Mouse (Mus musculus) MN1 (cell line): ENCODE data around the gene Fibcd1.

Experiments
- DNase-seq: peaks from one replicate; pipeline ENCODE4 v3.0.0-alpha.2; 2016; ENCODE audit warnings: low spot score

Fibcd1 gene

GRCm38 (mm10) chr2:31845896-31846691, at the start of gene Fibcd1:
Fibcd1 (minus strand) TSS chr2:31846005.
- no peak for DNase-seq

DNA sequence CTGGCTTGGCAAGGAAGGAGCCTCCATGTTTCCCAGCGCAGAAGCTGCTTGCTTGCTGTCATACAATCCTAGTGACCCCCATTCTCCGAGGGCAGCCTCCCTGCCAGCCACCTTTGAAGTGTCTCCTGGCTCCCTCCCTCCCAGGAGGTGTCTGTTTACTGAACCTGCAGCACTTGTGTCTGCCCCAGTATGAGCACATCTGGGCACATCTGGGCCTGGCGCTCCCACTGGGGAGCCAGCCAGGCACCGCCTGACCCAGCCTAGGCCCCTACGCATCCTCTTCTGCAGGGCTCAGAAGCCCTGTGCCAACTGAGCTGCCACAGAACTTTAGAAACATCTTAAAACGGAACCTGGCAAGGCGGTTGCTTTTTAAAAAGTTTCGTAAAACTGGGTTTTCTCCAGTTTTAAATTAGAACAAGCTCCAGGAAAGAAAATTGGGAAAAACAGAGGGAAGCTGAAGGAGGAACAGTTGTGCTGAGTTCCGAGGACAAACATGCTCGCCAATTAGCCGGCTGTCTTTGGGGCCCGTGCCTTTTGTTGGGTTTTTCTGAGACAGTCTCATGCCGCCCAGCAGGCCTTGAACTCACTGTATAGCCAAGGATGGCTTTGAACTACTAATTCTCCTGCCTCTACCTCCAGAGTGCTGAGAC, 48.5 kb upstream of the Fibcd1 start:
- no peak for DNase-seq

- peak; percentile 35 for DNase-seq
Measured at GRCm38 (mm10) chr2:31893110-31893669, 47.4 kb upstream of the Fibcd1 start.

- no peak for DNase-seq
Measured at GRCm38 (mm10) chr2:31891219-31891618, 45.4 kb upstream of the Fibcd1 start.

DNA sequence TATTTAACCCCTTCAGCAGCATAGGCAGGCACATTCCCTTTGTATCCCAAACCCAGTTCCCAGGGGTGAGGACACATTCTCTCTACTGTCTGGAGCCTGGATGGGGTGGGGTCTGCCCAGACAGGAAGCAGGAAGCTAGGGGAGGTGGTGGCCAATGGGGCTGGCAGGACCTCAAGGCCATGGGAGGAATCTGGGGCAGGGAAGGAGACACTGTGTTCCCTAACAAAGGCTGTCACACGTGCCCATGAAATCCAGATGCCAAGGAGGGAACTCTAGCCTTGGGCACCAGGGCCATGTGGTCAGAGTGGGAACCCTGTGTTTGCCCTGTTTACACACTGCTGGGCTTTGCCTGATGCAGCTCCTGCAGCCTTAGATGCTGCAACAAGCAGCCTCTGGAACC, 43.1 kb upstream of the Fibcd1 start:
- no peak for DNase-seq

DNA sequence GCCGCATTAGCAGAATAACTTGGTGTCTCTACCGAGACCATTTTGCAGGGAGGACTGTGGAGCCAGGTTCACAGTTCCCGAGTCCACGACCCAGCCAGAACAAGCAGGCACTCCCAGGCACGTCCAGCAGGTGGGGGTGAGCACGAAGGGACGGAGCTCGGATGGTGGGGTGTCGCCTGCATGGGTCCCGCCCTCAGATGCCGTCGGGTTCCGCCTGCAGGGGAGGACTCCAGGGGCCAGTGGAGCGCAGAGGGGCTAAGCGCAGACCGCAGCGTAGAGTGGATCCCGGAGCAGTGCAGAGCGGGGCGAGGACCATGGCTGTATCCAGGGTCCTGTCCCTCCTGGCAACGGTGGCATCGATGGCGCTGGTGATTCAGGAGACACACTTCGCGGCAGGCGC, 41.2 kb upstream of the Fibcd1 start, which contains the start of gene Lamc3:
TSS of gene Lamc3 (plus strand) at position 262 of the 400 bp plus-strand sequence.
- DNase-seq, result no peak

DNA sequence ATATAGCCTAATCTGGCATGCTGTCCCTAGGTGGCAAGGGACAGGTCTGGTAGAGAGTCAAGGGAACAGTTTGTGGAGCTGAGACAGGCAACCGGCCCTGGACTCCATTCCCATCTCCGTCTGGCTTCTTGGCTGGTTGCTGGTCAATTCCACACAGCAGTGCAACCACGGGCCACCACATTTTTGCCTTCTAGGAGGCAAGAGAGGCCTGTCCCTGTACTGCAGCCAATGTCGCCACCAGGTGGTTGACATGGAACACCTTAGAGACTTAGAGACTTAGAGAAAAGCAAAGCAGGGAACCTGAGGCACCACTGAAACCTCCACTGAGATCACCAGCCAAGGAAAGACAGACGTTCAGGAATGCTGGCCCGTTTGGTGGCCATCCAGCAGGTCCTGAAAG, 39.0 kb upstream of the Fibcd1 start:
- peak; percentile 66 for DNase-seq

GRCm38 (mm10) chr2:31883061-31883460, 37.3 kb upstream of the Fibcd1 start:
- DNase-seq, result no peak

GRCm38 (mm10) chr2:31880868-31881267, 35.1 kb upstream of the Fibcd1 start:
- DNase-seq, result no peak

DNA sequence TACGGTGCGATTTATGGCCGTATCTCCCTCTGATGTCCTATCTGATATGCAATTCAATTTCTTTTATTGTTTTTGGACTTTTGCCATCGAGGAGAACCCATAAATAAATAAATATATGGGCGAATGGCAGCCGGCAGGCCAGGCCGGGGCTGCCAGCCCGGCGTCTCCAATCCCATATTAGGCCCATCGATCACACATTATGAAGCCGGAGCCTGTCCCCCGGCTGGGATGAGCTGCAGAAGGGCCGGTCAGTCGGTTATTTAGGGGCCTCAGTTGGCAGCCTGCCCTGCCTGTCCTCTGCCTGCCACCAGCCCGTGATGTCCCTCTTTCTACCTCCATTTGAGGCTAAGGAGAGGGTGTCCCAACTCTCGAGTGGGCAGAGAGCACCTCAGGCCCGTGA, 32.8 kb upstream of the Fibcd1 start:
- DNase-seq, result no peak

- DNase-seq, result no peak
Measured at GRCm38 (mm10) chr2:31876446-31876845, 30.6 kb upstream of the Fibcd1 start.

DNA sequence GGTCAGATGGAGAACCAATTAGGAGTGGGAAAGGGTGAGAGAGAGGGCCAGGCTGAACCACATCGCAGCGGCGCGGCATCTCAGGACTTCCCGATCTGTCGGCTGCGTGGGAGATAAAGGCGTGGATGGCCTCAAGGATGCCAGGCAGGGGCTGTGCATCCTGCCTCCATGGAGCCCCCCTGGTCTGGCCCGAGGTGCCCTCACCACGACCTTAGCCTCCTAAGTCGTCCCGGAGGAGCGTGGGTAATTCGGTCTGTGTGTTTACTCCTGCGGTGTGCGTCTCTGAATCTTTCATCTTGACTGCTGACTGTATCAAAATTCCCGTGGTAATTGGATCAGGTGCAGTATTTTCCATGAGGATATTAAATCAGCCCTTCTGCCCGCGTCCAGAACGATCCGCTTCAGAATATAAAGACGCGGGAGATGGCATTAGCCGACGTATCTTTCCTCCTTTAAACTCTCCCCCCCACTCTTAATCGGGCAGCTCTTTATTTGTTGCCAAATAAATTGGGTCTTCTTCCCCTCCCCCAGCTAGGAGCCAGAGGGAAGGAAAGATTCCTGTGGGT, 28.6 kb upstream of the Fibcd1 start:
- no peak for DNase-seq

DNA sequence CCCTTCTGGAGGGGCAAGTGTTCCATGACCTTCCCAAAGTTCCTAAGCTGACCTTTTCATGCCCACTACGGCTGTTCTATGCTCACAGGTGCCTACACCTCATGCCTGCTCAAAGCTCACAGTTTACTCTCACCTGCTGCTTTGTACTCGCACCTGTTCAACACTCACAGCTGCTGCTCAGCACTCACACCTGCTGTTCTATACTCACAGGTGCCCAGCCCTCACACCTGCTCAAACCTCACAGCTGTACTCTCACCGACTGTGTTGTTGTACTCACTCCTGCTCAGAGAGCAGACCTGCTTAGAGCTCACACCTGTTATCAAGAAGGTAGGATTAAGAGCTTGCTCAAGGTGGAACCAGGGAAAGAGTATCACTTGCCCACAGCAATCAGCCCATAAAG, 24.9 kb upstream of the Fibcd1 start:
- DNase-seq, result no peak

GRCm38 (mm10) chr2:31869692-31870091, 23.9 kb upstream of the Fibcd1 start:
- DNase-seq, result no peak

GRCm38 (mm10) chr2:31868538-31869164, 22.8 kb upstream of the Fibcd1 start:
- no peak for DNase-seq

- no peak for DNase-seq
Measured at GRCm38 (mm10) chr2:31867773-31868537, 22.1 kb upstream of the Fibcd1 start.

DNA sequence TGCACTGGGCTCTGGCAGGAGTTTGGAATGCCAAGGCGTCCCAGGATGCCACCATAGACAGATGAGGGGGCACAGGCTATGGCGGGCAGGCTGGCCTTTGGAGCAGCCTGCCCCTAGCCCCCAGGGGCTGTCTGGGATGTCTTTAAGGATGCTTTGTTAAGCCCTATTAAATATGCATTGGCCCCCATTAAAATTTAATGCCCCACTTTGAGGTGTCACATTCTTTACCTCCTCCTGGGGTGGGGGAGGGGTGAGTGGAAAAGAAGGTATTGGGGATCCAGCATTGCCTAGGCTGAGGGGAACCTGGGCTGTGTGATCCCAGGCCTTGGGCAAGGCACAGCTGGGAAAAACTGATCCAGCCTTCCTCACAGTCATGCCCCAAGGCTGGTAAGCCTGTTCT, 20.0 kb upstream of the Fibcd1 start:
- no peak for DNase-seq

DNA sequence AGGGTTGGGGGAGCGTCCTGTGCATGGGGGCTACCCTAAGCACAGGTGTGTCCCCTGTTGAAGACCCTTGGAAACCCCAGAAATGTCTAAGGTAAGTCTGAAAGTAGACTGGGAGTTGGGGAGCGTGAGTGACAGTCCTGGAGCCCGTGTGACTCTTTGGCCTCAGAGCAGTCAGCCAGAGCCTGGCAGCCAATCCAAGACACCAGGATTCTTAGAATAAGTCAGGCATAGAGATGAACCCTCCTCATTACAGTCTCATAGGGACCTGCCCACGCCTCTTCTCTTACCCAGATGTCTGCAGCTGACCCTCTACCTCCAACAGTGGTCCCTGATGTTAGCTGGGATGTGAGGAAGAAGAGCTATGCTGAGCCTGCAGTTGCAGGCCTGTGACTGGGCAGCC, 19.5 kb upstream of the Fibcd1 start:
- DNase-seq, result no peak

DNA sequence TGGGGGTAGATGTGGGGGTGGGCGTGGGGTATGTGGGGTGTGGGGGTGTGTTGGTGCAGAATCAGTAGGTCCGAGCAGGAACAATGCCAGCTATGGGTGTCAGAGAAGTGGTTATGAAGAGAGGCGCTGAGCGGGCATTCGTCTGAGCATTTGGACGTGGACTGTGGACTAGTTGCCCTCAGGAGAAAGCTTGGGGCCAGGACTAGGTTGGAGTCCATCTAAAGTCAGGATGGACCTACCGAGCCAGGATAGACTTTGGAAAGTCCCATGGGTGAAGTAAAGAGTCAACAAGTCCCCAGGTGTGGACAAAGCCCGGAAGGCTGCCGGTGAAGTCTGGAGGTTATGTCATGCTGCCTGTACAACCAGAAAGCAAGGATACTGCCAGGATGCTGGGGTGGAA, 19.1 kb upstream of the Fibcd1 start:
- no peak for DNase-seq

GRCm38 (mm10) chr2:31863766-31864165, 18.0 kb upstream of the Fibcd1 start:
- DNase-seq, result no peak

GRCm38 (mm10) chr2:31862919-31863318, 17.1 kb upstream of the Fibcd1 start:
- no peak for DNase-seq

- no peak for DNase-seq
Measured at GRCm38 (mm10) chr2:31858500-31858899, 12.7 kb upstream of the Fibcd1 start.
